Mouse (Mus musculus): ENCODE results near the gene Cpsf7. TPM values are rescaled to one million over a fixed set of nuclear protein-coding genes. Genes with fewer than 3 reads are reported as not detected.

The Cpsf7 gene
- total and polyA plus RNA-seq, 3 experiments = 36.2 to 183 (median 69.8) TPM

- TF ChIP-seq GABPA (IDR thresholded peaks at IDR 0.05; ENCODE audit: low read depth, low read length) (no peak), RAD21 (IDR thresholded peaks at IDR 0.05; ENCODE audit: low read depth, low read length) (no peak), CHD1 (IDR thresholded peaks at IDR 0.05; ENCODE audit: low read depth, low read length) (peak; percentile 97), SIN3A (IDR thresholded peaks at IDR 0.05; ENCODE audit: low read length) (peak; percentile 91; the same call in 1 of the 2 replicates), ZNF384 (IDR thresholded peaks at IDR 0.05; ENCODE audit: low read depth, low read length) (no peak), MAX (IDR thresholded peaks at IDR 0.05; ENCODE audit: low read length) (no peak), ZC3H11A (IDR thresholded peaks at IDR 0.05; ENCODE audit: low read depth, low read length) (0 out of 2 replicates have a peak, but pooled peaks have one; percentile 18), E2F4 (IDR thresholded peaks at IDR 0.05; ENCODE audit: borderline replicate concordance, low read depth, low read length) (no peak), MXI1 (IDR thresholded peaks at IDR 0.05; ENCODE audit: low read depth, low read length) (peak; percentile 66), POLR2AphosphoS2 (IDR thresholded peaks at IDR 0.05; ENCODE audit: low read length) (no peak; the same call in 1 of the 2 replicates), MAFK (IDR thresholded peaks at IDR 0.05; ENCODE audit: borderline replicate concordance, low read depth, low read length) (no peak), USF2 (IDR thresholded peaks at IDR 0.05; ENCODE audit: borderline replicate concordance in 1 of 2, insufficient read depth in 1 of 2, low read depth in 1 of 2, low read length in 2 of 2) (no peak), TCF12 (IDR thresholded peaks at IDR 0.05; ENCODE audit: low read depth, low read length) (no peak), SMC3 (IDR thresholded peaks at IDR 0.05; ENCODE audit: low read depth, low read length) (no peak), EP300 (IDR thresholded peaks at IDR 0.05; ENCODE audit: low read depth in 1 of 2, low read length in 2 of 2) (no peak), POLR2A (IDR thresholded peaks at IDR 0.05; ENCODE audit: control insufficient read depth in 1 of 2, insufficient read depth in 1 of 2, low read depth in 1 of 2, low read length in 2 of 2, poor library complexity in 1 of 2) (peak in 1 of 2 experiments; percentile 87; a peak in 2 of 4 replicates), MAZ (IDR thresholded peaks at IDR 0.05; ENCODE audit: low read depth, low read length) (no peak), JUND (IDR thresholded peaks at IDR 0.05; ENCODE audit: low read depth, low read length) (no peak), CHD2 (IDR thresholded peaks at IDR 0.05; ENCODE audit: low read length) (no peak), MEF2A (IDR thresholded peaks at IDR 0.05; ENCODE audit: extremely low read depth, insufficient replicate concordance, low read depth, low read length, poor library complexity, severe bottlenecking) (no peak), USF1 (IDR thresholded peaks at IDR 0.05; ENCODE audit: low read depth, low read length) (no peak), POLR2AphosphoS5 (IDR thresholded peaks at IDR 0.05; ENCODE audit: borderline replicate concordance, low read depth, low read length) (no peak), ETS1 (IDR thresholded peaks at IDR 0.05; ENCODE audit: low read depth, low read length) (no peak), MYC (IDR thresholded peaks at IDR 0.05; ENCODE audit: low read depth, low read length) (no peak), ELF1 (IDR thresholded peaks at IDR 0.05; ENCODE audit: low read depth, low read length) (no peak), MYB (IDR thresholded peaks at IDR 0.05; ENCODE audit: low read depth, low read length) (no peak), NELFE (IDR thresholded peaks at IDR 0.05; ENCODE audit: low read depth, low read length) (peak; percentile 94; the same call in 1 of the 2 replicates), ZMIZ1 (IDR thresholded peaks at IDR 0.05; ENCODE audit: low read depth, low read length) (no peak), NRF1 (IDR thresholded peaks at IDR 0.05; ENCODE audit: insufficient read depth, low read depth, low read length, poor library complexity, severe bottlenecking) (no peak), GATA1 (IDR thresholded peaks at IDR 0.05; ENCODE audit: low read depth, low read length) (no peak), TBP (IDR thresholded peaks at IDR 0.05; ENCODE audit: low read depth, low read length) (no peak), TAL1 (IDR thresholded peaks at IDR 0.05; ENCODE audit: low read length) (no peak), CTCF (IDR thresholded peaks at IDR 0.05 in 2 of 3, conservative IDR thresholded peaks at IDR 0.05 in 1 of 3; ENCODE audit: control insufficient read depth in 1 of 3, insufficient read depth in 1 of 3, low read depth in 2 of 3, low read length in 3 of 3, poor library complexity in 1 of 3, severe bottlenecking in 1 of 3) (no peak), ZKSCAN1 (IDR thresholded peaks at IDR 0.05; ENCODE audit: low read depth, low read length) (no peak), KAT2A (conservative IDR thresholded peaks at IDR 0.05; ENCODE audit: low read depth, low read length) (no peak), BHLHE40 (IDR thresholded peaks at IDR 0.05; ENCODE audit: borderline replicate concordance, low read depth, low read length) (no peak), RCOR1 (IDR thresholded peaks at IDR 0.05; ENCODE audit: low read depth, low read length) (no peak), HCFC1 (IDR thresholded peaks at IDR 0.05; ENCODE audit: low read depth, low read length) (no peak), UBTF (IDR thresholded peaks at IDR 0.05; ENCODE audit: borderline replicate concordance, insufficient read depth, low read depth, low read length) (no peak)
- Histone ChIP-seq H3K27ac (ENCODE audit: control insufficient read depth, low read depth, low read length) (peak overlapping the region; percentile 62), H3K79me2 (ENCODE audit: control insufficient read depth, insufficient read depth, low read length, poor library complexity) (peaks cover 57% of the 10 kb centered on the region), H3K27me3 (ENCODE audit: control insufficient read depth in 1 of 2, insufficient read depth in 2 of 2, low read length in 2 of 2) (no peaks in the 10 kb centered on the region), H3K4me3 (ENCODE audit: control insufficient read depth in 1 of 2, insufficient read depth in 1 of 2, low read depth in 2 of 2, low read length in 2 of 2) (peak overlapping the region; percentile 68 to 92), H3K9me3 (replicated peaks; ENCODE audit: insufficient read depth, low read length) (no peaks in the 10 kb centered on the region), H3K36me3 (ENCODE audit: control insufficient read depth in 1 of 2, insufficient read depth in 2 of 2, low read length in 2 of 2) (peaks cover 17 to 45% of the 10 kb centered on the region in 2 experiments), H3K9ac (ENCODE audit: control insufficient read depth, low read depth, low read length, poor library complexity, severe bottlenecking) (peak overlapping the region; percentile 99), H3K4me1 (ENCODE audit: control insufficient read depth in 1 of 2, insufficient read depth in 2 of 2, low read length in 2 of 2) (peaks cover 17 to 23% of the 10 kb centered on the region in 2 experiments)
- no peak for DNase-seq (ENCODE audit: low read depth, low spot score)
These were observed 321 bp upstream of the Cpsf7 start for GRCm38 (mm10) chr19:10524784-10525105.

Measured in MEL (cell line).